Mouse (Mus musculus): ENCODE data around the gene Zfp800. TPM values are rescaled to one million over a fixed set of nuclear protein-coding genes. Genes with fewer than 3 reads are reported as not detected.
A peak's percentile ranks its signal among the peaks of the same experiment; 100 is the strongest.

Gene Zfp800
- polyA plus RNA-seq, 1 experiment: 3.0 TPM

GRCm38 (mm10) chr6:28326720-28327119 lies 71.1 kb downstream of the Zfp800 start:
- no peaks in the 10 kb centered on the region for H3K4me1 ChIP-seq (ENCODE audit: control insufficient read depth, insufficient read depth, low read length)
- TF ChIP-seq CTCF (IDR thresholded peaks at IDR 0.05; ENCODE audit: insufficient read depth, low read length) (no peak), POLR2A (IDR thresholded peaks at IDR 0.05; ENCODE audit: borderline replicate concordance, extremely low read depth, low read depth, low read length) (no peak)
- no peak overlapping the region for H3K4me3 ChIP-seq (replicated peaks; ENCODE audit: extremely low read depth, low read depth, low read length)
- no peak for DNase-seq
- 88% methylated on average over 3 of the region's 3 CpGs for WGBS

GRCm38 (mm10) chr6:28322399-28322798 lies 75.4 kb downstream of the Zfp800 start:
- 61% methylated on average over 7 of the region's 7 CpGs for WGBS

DNA sequence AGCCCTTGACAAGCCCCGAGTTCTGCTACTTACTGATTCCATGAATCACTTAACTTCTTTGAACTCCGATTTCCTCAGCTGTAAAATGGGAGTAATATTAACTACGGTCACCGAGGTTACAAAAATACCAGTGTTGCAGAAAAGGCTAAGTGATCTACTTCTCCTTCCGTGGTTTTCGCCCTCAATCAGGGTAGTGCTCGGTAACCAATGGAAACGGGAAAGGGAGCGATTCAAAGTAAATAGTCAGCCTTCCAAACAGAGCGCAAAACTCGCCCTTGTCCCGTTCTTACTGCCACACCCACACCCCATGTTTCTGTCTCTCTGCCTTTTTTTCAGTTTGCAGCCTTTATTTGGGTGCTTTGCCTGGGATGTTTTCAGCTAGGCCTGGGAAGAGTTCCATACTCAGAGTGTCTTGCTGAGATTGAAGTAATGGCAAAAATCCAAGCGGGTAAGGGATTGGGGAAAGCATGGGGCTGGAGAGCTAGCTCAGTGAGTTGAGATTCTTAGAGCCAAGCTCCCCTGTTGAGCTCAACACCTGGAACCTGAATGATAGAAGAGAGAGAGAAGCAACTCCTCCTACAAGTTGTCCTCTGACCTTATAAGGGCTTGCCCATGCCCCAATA lies 78.0 kb downstream of the Zfp800 start:
- no peak for DNase-seq
- Histone ChIP-seq H3K4me3 (replicated peaks; ENCODE audit: extremely low read depth, low read depth, low read length) (no peak overlapping the region), H3K4me1 (ENCODE audit: control insufficient read depth, insufficient read depth, low read length) (no peaks in the 10 kb centered on the region)
- WGBS: 46% methylated on average over 13 of the region's 13 CpGs
- TF ChIP-seq CTCF (IDR thresholded peaks at IDR 0.05; ENCODE audit: insufficient read depth, low read length) (no peak), POLR2A (IDR thresholded peaks at IDR 0.05; ENCODE audit: borderline replicate concordance, extremely low read depth, low read depth, low read length) (no peak)

More at GRCm38 (mm10) chr6:28322399-28322798, 75.4 kb downstream of the Zfp800 start:
- H3K4me3 ChIP-seq (replicated peaks; ENCODE audit: extremely low read depth, low read depth, low read length): no peak overlapping the region
- TF ChIP-seq CTCF (IDR thresholded peaks at IDR 0.05; ENCODE audit: insufficient read depth, low read length) (no peak), POLR2A (IDR thresholded peaks at IDR 0.05; ENCODE audit: borderline replicate concordance, extremely low read depth, low read depth, low read length) (no peak)
- no peaks in the 10 kb centered on the region for H3K4me1 ChIP-seq (ENCODE audit: control insufficient read depth, insufficient read depth, low read length)
- DNase-seq: no peak

DNA sequence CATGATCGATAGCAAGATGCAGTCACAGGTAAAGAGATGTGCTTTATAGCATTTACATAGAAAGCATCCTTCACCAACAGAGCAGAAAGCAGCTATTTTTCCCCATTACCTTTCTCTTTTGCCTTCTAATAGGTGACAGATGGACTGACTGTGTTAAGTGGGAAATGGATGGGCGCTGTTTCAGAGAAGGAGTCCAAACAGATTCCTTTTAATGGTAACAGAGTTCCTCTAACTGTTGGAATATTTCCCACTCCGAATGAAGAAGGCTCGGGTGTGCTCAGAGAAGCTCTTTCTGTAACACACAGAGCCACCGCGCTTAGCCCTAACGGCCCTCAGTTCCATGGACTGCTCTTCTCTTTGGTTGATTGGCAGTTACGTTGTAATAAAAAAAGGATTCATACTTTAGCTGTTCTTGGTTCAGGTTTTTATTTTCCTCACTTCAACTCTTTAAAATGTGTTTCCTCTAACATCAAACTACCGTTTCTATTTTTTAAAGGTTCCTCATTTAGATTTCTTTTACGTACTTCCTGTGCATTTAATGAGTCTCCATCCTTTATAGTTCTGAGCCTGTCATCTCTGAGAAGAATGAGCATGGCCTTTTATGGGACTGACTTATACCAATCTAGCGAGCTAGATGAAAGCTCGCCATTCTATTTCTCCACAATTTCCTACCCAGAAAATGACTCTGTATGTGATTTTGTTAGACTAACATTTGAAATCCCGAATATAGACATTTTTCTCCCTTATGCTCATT lies 78.8 kb downstream of the Zfp800 start:
- Histone ChIP-seq H3K4me3 (replicated peaks; ENCODE audit: extremely low read depth, low read depth, low read length) (no peak overlapping the region), H3K4me1 (ENCODE audit: control insufficient read depth, insufficient read depth, low read length) (no peaks in the 10 kb centered on the region)
- no peak for TF ChIP-seq POLR2A (IDR thresholded peaks at IDR 0.05; ENCODE audit: borderline replicate concordance, extremely low read depth, low read depth, low read length)
- TF ChIP-seq CTCF (IDR thresholded peaks at IDR 0.05; ENCODE audit: insufficient read depth, low read length): no peak
- 67% methylated on average over 13 of the region's 13 CpGs for WGBS
- no peak for DNase-seq

GRCm38 (mm10) chr6:28315208-28315607 lies 82.6 kb downstream of the Zfp800 start:
- H3K4me1 ChIP-seq (ENCODE audit: control insufficient read depth, insufficient read depth, low read length): no peaks in the 10 kb centered on the region
- TF ChIP-seq CTCF (IDR thresholded peaks at IDR 0.05; ENCODE audit: insufficient read depth, low read length): no peak
- no peak for TF ChIP-seq POLR2A (IDR thresholded peaks at IDR 0.05; ENCODE audit: borderline replicate concordance, extremely low read depth, low read depth, low read length)
- 83% methylated on average over 3 of the region's 3 CpGs for WGBS
- no peak for DNase-seq
- H3K4me3 ChIP-seq (replicated peaks; ENCODE audit: extremely low read depth, low read depth, low read length): no peak overlapping the region

DNA sequence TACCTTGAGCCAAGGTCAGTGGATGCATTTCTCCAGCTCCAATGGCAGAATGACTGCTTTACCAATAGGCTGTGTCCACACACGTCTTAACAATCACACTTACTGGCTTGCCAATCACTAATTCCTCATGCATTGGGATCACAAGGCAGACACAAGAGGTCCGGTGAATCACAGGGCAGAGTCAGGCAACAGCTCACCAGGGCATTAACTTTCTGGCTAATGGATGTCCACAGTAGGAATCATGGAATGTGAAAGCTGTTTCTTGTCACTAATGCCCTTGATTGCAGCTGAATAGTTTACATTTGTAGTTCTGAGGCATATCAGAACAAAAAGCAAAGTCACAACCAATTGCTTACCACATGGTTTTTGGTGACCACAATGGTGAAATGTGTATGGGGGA lies 85.7 kb downstream of the Zfp800 start:
- TF ChIP-seq CTCF (IDR thresholded peaks at IDR 0.05; ENCODE audit: insufficient read depth, low read length): no peak
- TF ChIP-seq POLR2A (IDR thresholded peaks at IDR 0.05; ENCODE audit: borderline replicate concordance, extremely low read depth, low read depth, low read length): no peak
- no peak for DNase-seq
- WGBS: 61% methylated on average over 2 of the region's 2 CpGs
- Histone ChIP-seq H3K4me1 (ENCODE audit: control insufficient read depth, insufficient read depth, low read length) (no peaks in the 10 kb centered on the region), H3K4me3 (replicated peaks; ENCODE audit: extremely low read depth, low read depth, low read length) (no peak overlapping the region)

- no peak overlapping the region for H3K4me3 ChIP-seq (replicated peaks; ENCODE audit: extremely low read depth, low read depth, low read length)
- no peak for DNase-seq
- H3K4me1 ChIP-seq (ENCODE audit: control insufficient read depth, insufficient read depth, low read length): no peaks in the 10 kb centered on the region
- TF ChIP-seq POLR2A (IDR thresholded peaks at IDR 0.05; ENCODE audit: borderline replicate concordance, extremely low read depth, low read depth, low read length) (no peak), CTCF (IDR thresholded peaks at IDR 0.05; ENCODE audit: insufficient read depth, low read length) (0 out of 2 replicates have a peak, but pooled peaks have one; percentile 1)
These were observed 88.1 kb downstream of the Zfp800 start for GRCm38 (mm10) chr6:28309692-28310091.

- WGBS: 76% methylated on average over 3 of the region's 3 CpGs
- Histone ChIP-seq H3K4me1 (ENCODE audit: control insufficient read depth, insufficient read depth, low read length) (no peaks in the 10 kb centered on the region; the same call in 1 of the 2 replicates), H3K4me3 (replicated peaks; ENCODE audit: extremely low read depth, low read depth, low read length) (no peak overlapping the region)
- DNase-seq: no peak
- TF ChIP-seq CTCF (IDR thresholded peaks at IDR 0.05; ENCODE audit: insufficient read depth, low read length) (no peak), POLR2A (IDR thresholded peaks at IDR 0.05; ENCODE audit: borderline replicate concordance, extremely low read depth, low read depth, low read length) (no peak)
These were observed 88.9 kb downstream of the Zfp800 start for GRCm38 (mm10) chr6:28308929-28309328.

GRCm38 (mm10) chr6:28306702-28307101 lies 91.1 kb downstream of the Zfp800 start:
- no peaks in the 10 kb centered on the region; the same call in 1 of the 2 replicates for H3K4me1 ChIP-seq (ENCODE audit: control insufficient read depth, insufficient read depth, low read length)
- TF ChIP-seq CTCF (IDR thresholded peaks at IDR 0.05; ENCODE audit: insufficient read depth, low read length) (no peak), POLR2A (IDR thresholded peaks at IDR 0.05; ENCODE audit: borderline replicate concordance, extremely low read depth, low read depth, low read length) (no peak)
- no peak overlapping the region for H3K4me3 ChIP-seq (replicated peaks; ENCODE audit: extremely low read depth, low read depth, low read length)
- no peak for DNase-seq
- WGBS: 59% methylated on average over 2 of the region's 2 CpGs

DNA sequence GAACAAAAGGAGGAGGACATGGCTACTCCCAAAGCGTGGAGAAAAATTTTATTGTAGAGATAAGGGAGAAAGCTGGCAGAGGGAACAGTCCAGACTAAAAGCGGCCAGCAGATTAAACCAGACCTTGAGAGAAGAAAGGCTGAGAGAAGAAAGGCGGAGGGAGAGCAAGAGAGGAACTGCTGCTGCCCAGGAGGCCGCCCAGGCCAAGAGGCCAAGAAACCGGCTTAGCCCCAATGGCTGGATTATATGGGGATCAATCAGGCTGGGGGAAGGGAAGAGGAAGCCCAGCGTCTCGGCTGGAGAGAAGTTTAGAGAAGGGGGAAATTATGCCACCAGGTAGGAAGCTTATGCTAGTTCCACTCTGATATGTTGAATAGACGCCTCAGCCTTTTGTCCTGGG lies 101.5 kb downstream of the Zfp800 start:
- TF ChIP-seq POLR2A (IDR thresholded peaks at IDR 0.05; ENCODE audit: borderline replicate concordance, extremely low read depth, low read depth, low read length) (no peak), CTCF (IDR thresholded peaks at IDR 0.05; ENCODE audit: insufficient read depth, low read length) (no peak)
- no peak for DNase-seq
- Histone ChIP-seq H3K4me3 (replicated peaks; ENCODE audit: extremely low read depth, low read depth, low read length) (no peak overlapping the region), H3K4me1 (ENCODE audit: control insufficient read depth, insufficient read depth, low read length) (no peaks in the 10 kb centered on the region)
- 32% methylated on average over 8 of the region's 8 CpGs for WGBS
